Mouse (Mus musculus) E14TG2a.4 (cell line): Measurements from ENCODE around the gene Teddm1b.
"Not testable (repeated sequence)": the region's sequence is repeated elsewhere in the genome, so short reads cannot be mapped to it uniquely, and the experiment has no call there.

Experiments used
- H3K27me3 ChIP-seq: 2 replicates; pipeline ENCODE4 v1.6.1; 2014; ENCODE audit warnings: low read length, control low read depth; ENCODE audit not compliant: insufficient read depth
- H3K36me3 ChIP-seq: 2 replicates; pipeline ENCODE4 v1.6.1; 2014; ENCODE audit warnings: low read length, control low read depth; ENCODE audit not compliant: insufficient read depth
- H3K4me1 ChIP-seq: replicated peaks from 2 replicates; pipeline ENCODE4 v1.6.1; 2014; ENCODE audit warnings: low read depth, low read length, control low read depth
- H3K4me3 ChIP-seq: replicated peaks from 2 replicates; pipeline ENCODE4 v1.5.1; 2014; ENCODE audit warnings: mild to moderate bottlenecking, low read length
- H3K9me3 ChIP-seq: 2 replicates; pipeline ENCODE4 v1.6.1; 2014; ENCODE audit warnings: low read length, control low read depth
- CTCF ChIP-seq: conservative IDR thresholded peaks from 2 replicates; pipeline ENCODE4 v1.5.1; 2014; ENCODE audit warnings: low read length
- NANOG ChIP-seq: IDR thresholded peaks from 2 replicates; pipeline ENCODE4 v1.6.1; 2014; ENCODE audit warnings: borderline replicate concordance, low read length, mixed read lengths
- POU5F1 ChIP-seq: IDR thresholded peaks from 2 replicates; pipeline ENCODE4 v1.6.1; 2014; ENCODE audit warnings: low read length, borderline replicate concordance

The Teddm1b gene

GRCm38 (mm10) chr1:153874045-153874444, at the start of gene Teddm1b:
Teddm1b (plus strand) TSS chr1:153874345.
- no peaks in the 10 kb centered on the region for H3K9me3 ChIP-seq
- no peak within 1 kb of the TSS for H3K4me3 ChIP-seq
- H3K27me3 ChIP-seq: no peaks in the 10 kb centered on the region
- TF ChIP-seq CTCF (no peak), NANOG (no peak), POU5F1 (no peak)
- no peaks in the 10 kb centered on the region for H3K4me1 ChIP-seq
- no peaks in the 10 kb centered on the region for H3K36me3 ChIP-seq

DNA sequence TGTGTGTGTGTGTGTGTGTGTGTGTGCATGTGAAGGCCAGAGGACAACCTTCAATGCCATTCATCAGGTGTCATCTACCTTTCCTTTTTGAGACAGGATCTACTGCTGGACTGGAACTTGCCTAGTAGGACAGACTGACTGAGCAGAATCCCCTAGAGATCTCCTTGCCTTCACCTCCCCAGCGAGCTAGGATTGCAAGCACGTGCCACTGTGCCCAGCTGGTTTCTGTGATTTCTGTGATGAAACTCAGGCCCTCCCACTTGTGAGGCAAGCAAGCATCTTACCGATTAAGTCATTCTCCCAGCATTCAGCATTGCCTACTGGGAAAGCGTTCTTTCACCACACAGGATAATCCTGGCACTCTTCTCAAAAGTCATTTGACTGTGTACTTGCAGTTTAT, 43.4 kb upstream of the Teddm1b start:
- no peaks in the 10 kb centered on the region for H3K9me3 ChIP-seq
- no peaks in the 10 kb centered on the region for H3K4me1 ChIP-seq
- no peaks in the 10 kb centered on the region for H3K36me3 ChIP-seq
- TF ChIP-seq POU5F1 (no peak), CTCF (no peak), NANOG (no peak)
- no peak overlapping the region for H3K4me3 ChIP-seq
- no peaks in the 10 kb centered on the region for H3K27me3 ChIP-seq

DNA sequence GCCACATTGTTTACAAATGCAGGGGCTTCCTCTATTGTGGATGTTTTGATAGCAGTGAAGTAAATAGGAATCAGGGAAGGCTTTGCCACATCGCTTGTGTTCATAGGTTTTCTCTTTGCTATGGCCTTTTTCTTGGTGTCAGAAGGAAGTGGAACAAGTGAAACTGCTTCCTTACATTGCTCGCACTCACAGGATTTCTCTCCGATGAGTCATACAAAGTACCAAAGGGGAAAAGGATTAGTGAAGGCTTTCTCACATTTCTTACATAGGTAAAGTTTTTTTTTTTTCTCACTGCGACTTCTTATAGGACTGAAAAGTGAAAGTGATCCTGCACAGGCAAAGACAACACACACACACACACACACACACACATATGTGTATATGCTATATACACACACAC, 38.1 kb upstream of the Teddm1b start:
- TF ChIP-seq NANOG: no peak
- TF ChIP-seq POU5F1: no peak
- TF ChIP-seq CTCF: no peak

GRCm38 (mm10) chr1:153842121-153842740, 31.9 kb upstream of the Teddm1b start:
- Histone ChIP-seq H3K36me3 (no peaks in the 10 kb centered on the region), H3K4me3 (no peak overlapping the region), H3K9me3 (peaks cover 14% of the 10 kb centered on the region), H3K4me1 (no peaks in the 10 kb centered on the region), H3K27me3 (no peaks in the 10 kb centered on the region)
- TF ChIP-seq POU5F1: no peak
- TF ChIP-seq CTCF: no peak
- TF ChIP-seq NANOG: no peak

More for the DNA sequence above, 38.1 kb upstream of the Teddm1b start:
- no peaks in the 10 kb centered on the region for H3K4me1 ChIP-seq
- no peaks in the 10 kb centered on the region for H3K36me3 ChIP-seq
- H3K27me3 ChIP-seq: no peaks in the 10 kb centered on the region
- no peak overlapping the region for H3K4me3 ChIP-seq
- no peaks in the 10 kb centered on the region for H3K9me3 ChIP-seq

DNA sequence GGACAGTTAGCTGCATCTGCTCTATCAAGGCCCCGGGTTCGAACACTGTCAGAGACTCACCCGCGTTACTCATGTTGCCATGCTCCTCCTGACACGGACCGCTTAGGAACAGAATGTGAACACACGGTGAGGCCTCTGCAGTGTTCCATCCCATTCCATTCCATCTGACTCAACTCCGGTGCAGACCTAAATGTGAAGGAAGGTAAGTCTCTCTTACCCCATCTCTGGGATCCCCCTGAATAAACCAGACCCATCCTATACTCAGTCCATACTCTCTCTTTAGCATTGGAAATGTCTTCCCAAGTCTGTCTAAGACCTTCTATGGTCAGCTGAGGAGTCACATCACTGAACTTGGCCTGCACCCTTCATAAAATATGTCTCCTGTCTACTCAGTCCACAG, 30.1 kb upstream of the Teddm1b start, which contains the start of gene Rgsl1:
Gene Rgsl1, minus strand, starts transcription at position 101 of the 400 bp plus-strand sequence.
- H3K4me1 ChIP-seq: no peaks in the 10 kb centered on the region

GRCm38 (mm10) chr1:153846420-153846819, 27.7 kb upstream of the Teddm1b start:
- Histone ChIP-seq H3K4me1 (no peaks in the 10 kb centered on the region), H3K9me3 (peaks cover 14% of the 10 kb centered on the region), H3K36me3 (no peaks in the 10 kb centered on the region), H3K27me3 (0 out of 2 replicates have a peak, but pooled peaks cover 3% of the 10 kb centered on the region), H3K4me3 (no peak overlapping the region)
- TF ChIP-seq CTCF (no peak), NANOG (no peak)

More for the DNA sequence above, 30.1 kb upstream of the Teddm1b start, which contains the start of gene Rgsl1:
- Histone ChIP-seq H3K9me3 (peaks cover 14% of the 10 kb centered on the region), H3K4me3 (no peak within 1 kb of the TSS), H3K36me3 (no peaks in the 10 kb centered on the region), H3K27me3 (0 out of 2 replicates have a peak, but pooled peaks cover 3% of the 10 kb centered on the region)
- TF ChIP-seq CTCF (no peak), POU5F1 (no peak), NANOG (no peak)

- peaks cover 14% of the 10 kb centered on the region for H3K9me3 ChIP-seq
- no peak for TF ChIP-seq POU5F1
- peak; percentile 64 for TF ChIP-seq CTCF
- H3K36me3 ChIP-seq: no peaks in the 10 kb centered on the region
- H3K27me3 ChIP-seq: 0 out of 2 replicates have a peak, but pooled peaks cover 3% of the 10 kb centered on the region
- no peak overlapping the region for H3K4me3 ChIP-seq
- no peaks in the 10 kb centered on the region for H3K4me1 ChIP-seq
Observed at GRCm38 (mm10) chr1:153846867-153847266, 27.3 kb upstream of the Teddm1b start.

DNA sequence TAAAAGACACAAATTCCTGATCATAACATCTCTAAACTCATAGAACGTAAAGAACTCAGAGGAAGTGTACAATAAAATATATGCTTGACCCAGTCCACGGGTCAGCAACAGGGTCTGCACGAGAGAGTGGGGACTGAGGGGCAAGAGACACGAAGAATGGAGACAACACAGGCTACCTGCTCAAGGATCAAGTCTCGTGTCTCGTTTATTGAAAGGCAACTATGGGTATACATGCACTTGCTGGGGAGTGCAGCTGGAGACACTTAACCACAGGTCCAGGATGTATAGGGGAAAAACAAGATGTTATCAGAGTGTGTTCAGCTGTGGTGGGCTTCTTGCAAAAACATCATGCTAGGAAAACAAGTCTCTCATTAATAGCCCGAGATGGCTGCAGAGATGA, 21.4 kb upstream of the Teddm1b start:
- H3K9me3 ChIP-seq, H3K36me3 ChIP-seq, H3K4me1 ChIP-seq, H3K27me3 ChIP-seq, H3K4me3 ChIP-seq: not testable (repeated sequence)

- Histone ChIP-seq H3K27me3 (no peaks in the 10 kb centered on the region), H3K4me3 (no peak overlapping the region), H3K4me1 (no peaks in the 10 kb centered on the region), H3K9me3 (no peaks in the 10 kb centered on the region), H3K36me3 (no peaks in the 10 kb centered on the region)
- TF ChIP-seq POU5F1: no peak
Observed at GRCm38 (mm10) chr1:153855946-153856345, 18.2 kb upstream of the Teddm1b start.

- not testable (repeated sequence) for H3K36me3 ChIP-seq, H3K27me3 ChIP-seq
- peaks cover 20% of the 10 kb centered on the region for H3K9me3 ChIP-seq
Observed at GRCm38 (mm10) chr1:153880391-153880790, 6.2 kb downstream of the Teddm1b start.

More at GRCm38 (mm10) chr1:153880391-153880790, 6.2 kb downstream of the Teddm1b start:
- H3K4me3 ChIP-seq, H3K4me1 ChIP-seq: not testable (repeated sequence)
